Mouse (Mus musculus): ENCODE measurements around the gene Wdsub1.
"Not testable (repeated sequence)": the region's sequence is repeated elsewhere in the genome, so short reads cannot be mapped to it uniquely, and the experiment has no call there.

Wdsub1 gene

DNA sequence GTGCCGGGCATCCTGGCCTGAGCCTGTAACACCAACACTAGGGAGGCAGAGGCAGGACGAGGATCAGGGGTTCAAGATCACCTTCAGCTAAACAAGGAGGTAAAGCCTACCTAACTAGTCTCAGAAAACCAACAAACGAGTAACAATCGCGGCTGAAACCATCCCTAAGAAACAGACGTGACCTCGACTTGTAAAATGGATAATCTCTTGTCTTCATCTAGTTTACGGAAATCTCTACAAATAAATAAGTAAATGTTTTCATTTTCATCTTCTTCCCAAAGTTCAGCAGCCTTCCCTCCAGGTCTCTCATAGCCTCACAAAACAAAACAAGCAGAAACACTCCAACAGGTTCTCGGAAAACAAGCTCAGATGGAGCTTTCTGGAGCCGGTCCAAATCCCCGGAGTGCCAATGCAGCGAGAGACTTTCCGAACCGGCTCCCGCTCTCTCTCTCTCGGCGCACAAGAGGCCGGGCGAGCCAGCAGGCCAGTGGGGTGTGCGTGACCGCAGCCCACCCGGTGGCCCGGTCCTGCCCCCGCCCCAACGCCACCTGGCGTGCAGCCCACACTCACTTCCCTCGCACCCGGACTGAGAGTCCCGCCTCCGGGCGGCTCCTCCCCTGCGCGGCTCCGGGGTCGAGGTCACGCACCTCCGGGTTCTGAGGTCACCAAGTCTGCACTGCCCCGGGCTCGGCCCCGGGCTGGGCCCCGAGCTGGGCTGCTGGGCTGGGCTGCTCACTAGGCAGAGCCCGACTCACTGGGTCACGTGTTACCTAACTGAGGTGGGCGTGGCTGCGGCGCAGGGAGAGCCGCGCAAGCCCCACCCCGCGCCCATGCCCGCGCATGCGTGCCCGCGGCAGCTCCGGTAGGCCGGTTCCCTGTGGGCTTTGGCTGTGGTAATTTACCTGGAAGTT is at the start of gene Wdsub1:
TSS of gene Wdsub1 (minus strand) at position 761 of the 911 bp plus-strand sequence.
- peak; percentile 70 to 84 for DNase-seq (ENCODE audit: low read depth in 1 of 2, low spot score in 2 of 2)

DNA sequence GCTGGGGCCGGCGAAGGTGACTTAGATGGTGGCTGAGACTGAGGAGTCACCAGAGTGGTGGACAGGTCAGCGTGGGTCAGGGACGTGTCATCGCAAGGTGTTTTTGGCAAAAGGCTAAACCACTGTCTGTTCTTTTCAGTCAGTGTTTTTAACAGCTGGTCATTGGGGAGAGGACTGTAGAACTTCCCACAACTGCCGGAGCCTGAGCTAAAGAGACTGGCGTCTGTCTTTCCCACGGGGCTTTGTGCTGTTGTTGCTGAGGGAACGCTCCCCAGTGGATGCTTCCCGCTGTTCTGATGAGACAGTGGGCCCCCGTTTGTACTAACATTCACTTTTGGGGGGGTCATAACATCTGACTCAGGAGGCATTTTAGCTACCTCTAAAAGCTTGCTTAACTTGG is 31.2 kb upstream of the Wdsub1 start:
- no peak for DNase-seq (ENCODE audit: low read depth in 1 of 2, low spot score in 2 of 2)

DNA sequence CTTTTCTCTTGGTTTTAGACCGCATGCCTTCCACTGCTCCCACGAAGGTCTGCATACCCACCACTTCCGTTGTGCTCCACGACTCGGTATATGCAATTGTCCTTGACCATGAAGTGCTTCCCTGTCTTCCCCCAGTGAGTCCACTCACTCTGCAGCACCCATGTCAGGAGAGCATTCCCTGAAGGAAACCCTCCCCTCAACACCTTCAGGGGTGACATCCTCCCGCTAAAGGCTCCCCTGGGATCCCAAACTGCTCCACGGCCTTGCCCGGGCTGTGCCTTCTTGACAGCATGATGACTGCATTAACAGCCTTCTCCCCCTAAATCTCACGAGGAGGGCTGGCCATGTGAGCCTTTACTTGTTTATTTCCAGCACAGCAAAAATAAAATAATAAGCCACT is 25.7 kb upstream of the Wdsub1 start:
- DNase-seq (ENCODE audit: low read depth in 1 of 2, low spot score in 2 of 2) = no peak

DNA sequence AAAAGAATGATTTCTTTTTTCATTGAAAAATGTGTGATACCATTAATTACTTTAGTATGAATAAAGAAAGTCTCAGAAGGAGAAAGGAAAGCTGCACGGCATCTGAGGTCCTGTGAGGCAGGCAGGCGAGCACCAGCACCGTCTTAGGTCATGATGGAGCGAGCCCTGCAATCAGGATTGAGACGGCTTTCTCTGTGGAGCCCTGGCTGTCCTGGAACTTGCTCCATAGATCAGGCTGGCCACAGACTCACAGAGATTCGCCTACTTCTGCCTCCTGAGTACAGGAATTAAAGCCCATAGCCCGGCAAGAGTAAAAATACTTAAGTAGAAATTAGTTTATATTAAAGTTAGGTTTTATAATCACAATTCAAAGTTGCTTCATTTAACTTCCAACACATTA is 21.6 kb upstream of the Wdsub1 start:
- no peak for DNase-seq (ENCODE audit: low read depth in 1 of 2, low spot score in 2 of 2)

DNA sequence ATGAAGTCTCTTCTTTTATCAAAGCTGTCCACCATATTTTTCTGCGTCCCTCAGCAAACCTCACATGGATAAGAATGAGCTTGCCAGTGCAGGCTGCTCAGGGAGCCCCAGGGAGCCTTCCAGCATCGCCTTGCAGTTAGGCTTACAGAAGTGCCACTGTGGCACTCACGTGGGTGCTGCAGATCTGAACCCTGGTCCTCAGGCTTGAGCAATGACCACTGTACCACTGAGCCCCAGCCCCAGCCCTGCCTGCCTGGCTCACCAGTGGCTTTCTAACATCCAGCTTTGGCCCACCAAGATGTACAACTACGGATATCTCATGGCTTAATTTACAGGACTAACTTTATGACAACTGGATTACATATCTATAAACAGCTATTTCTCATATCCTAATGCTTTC is 16.3 kb upstream of the Wdsub1 start:
- no peak for DNase-seq (ENCODE audit: low read depth in 1 of 2, low spot score in 2 of 2)

DNA sequence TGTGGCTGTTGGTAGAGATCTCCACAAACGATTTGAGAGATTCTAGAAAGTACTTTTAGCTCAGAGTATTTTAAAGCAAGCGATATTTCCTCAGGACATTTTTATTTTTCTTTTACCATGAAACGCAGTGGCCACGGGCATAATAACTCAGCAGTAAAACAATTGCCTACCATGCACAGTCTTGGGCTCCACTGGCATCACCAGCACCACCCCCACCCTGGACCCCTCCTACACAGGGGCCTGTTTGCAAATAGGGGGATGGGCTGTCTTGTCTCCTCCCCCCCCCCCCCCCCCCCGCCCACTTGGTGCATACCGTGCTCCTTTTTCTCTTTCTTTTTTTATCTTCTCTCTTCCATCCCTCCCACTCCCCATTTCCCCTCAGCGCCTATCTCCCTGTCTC is 15.7 kb upstream of the Wdsub1 start:
- no peak for DNase-seq (ENCODE audit: low read depth in 1 of 2, low spot score in 2 of 2)

DNA sequence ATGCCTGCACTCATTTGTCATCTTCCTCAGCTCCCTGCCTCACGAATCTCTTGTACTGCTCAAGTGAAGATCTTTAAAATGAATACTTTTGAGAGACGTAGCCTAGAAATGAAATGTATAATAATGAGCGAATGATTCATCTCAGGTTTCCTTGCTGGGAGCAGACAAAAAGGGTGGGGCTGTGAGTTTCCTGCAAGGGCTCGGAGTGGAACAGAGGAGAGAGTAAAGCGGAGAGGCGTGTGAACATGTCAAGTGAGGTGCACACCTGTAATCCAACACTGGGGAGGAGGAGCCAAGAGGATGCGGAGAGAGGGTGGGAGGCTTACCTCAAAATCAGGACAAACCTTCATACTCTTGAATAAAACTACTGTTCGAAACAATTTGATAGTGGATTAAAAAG is 14.4 kb upstream of the Wdsub1 start:
- DNase-seq (ENCODE audit: low read depth in 1 of 2, low spot score in 2 of 2) = no peak

DNA sequence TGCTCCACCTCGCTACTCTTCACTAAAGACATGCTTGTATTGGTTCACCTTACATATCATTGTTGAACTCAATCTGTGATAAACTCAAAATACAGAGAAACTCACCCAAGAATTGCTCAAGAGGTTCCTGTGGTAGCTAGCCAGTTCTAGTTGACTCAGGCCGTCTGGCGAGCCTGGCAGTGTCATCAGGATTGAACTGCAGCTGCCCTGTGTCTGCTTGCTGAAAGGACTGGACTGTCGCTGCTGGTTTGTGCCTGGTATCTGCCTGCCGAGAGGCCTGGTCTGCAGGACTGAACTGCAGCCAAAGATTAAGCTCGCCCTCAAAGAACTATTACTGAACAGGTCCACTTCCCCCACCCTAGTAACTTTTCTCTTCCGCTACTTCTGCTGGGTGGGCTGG is 14.0 kb upstream of the Wdsub1 start:
- no peak for DNase-seq (ENCODE audit: low read depth in 1 of 2, low spot score in 2 of 2)

DNA sequence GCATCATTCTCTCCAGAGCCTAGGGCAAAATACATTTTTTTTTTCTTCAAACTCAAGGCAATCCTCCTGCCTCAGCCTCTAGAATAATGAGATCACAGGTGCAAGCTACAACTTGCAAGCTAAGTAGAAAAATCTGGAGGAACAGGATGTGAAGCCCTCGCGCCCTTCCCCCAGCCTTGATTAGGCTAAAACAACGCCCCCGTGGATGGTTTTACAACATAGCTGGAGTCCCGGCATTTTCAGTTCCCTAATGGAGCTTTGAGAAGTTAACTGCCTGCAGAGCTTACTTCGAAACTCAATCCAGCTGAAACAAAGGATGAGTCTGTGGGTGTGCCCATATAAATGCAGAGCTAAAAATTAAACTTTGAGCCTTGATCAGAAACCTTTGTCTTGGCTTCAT is 7.3 kb upstream of the Wdsub1 start:
- peak; percentile 12 to 24 for DNase-seq (ENCODE audit: low read depth in 1 of 2, low spot score in 2 of 2)

DNA sequence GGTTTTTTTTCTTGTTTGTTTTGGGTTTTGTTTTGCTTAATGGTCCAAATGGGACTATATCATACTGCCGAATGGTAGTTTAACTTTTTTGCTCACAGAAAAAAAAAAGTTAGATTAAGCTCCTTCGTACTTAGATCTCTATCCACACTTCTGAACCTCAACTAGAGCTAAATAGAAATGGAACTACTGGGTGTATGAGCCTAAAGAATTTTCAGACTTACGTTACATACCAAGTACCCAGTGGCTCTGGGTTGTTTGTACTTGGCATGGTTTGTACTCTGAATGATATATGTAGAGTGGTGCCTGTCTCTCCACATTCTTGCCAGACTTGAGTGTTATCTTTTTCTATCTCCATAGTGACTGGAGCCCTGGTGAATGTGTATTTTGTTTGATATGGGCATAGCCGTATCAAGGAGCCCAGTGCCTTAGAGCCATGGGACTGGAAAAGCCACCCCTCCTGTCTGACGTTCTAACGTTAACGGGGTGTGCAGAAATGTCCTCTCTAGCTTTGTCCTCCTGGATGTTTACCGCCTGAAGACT is 421 bp upstream of the Wdsub1 start:
- no peak for DNase-seq (ENCODE audit: low read depth in 1 of 2, low spot score in 2 of 2)

DNA sequence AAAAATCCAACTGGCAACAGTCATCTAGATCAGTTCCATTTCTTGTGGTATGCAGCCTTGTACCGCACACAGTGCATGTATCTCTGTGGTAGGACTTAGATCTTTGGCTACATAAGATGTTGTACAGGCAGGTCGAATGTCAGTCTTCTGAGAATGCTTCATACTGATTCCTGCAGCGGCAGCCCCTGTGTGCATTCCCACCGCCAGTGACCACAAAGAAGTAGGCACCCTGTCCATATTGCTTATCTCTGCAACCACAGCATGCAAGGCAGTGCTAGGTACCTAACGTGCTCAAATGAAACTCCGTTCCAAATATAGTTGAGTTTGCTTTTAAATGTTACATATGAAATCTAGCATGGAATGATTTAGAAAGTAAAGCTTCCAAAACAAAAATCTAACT is 987 bp downstream of the Wdsub1 start:
- no peak for DNase-seq (ENCODE audit: low read depth in 1 of 2, low spot score in 2 of 2)

DNA sequence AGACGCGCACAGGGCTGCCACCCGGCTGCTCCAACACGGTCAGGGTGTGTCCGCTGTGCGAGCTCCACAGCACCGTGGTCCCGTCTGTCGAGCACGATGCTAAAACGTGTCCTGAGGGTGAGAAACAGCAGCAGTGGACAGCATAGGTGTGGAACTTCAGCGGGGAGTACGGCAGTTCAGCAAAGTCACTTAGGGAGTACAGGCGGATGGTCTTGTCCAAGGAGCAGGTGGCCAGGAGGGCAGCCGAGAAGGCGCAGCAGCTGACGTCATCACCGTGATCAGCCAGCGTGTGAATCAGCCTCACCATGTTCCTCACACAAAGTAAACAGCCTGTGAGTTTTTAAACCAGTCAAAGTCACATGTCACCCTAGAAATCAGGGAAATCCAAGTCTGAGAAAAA is 4.2 kb downstream of the Wdsub1 start:
- no peak for DNase-seq (ENCODE audit: low read depth in 1 of 2, low spot score in 2 of 2)

DNA sequence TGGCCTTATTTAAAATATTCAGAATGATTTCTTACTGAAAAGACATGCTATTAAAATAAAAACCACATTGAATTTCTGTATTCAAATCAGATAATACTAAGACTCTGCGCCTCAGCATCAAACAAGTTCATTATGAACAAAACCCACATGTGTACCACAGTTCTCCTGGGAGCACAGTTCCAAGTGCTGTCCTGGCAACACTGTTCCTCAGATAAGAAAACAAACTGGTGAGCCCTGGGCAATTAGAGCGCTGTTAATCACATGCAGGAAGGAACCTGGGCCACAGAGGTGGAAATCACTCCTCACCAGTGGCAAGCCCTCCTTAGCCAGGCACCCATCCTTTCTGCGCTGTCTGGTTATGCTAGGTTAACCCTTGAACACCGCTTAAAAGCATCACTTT is 5.1 kb downstream of the Wdsub1 start:
- DNase-seq (ENCODE audit: low read depth in 1 of 2, low spot score in 2 of 2) = no peak

DNA sequence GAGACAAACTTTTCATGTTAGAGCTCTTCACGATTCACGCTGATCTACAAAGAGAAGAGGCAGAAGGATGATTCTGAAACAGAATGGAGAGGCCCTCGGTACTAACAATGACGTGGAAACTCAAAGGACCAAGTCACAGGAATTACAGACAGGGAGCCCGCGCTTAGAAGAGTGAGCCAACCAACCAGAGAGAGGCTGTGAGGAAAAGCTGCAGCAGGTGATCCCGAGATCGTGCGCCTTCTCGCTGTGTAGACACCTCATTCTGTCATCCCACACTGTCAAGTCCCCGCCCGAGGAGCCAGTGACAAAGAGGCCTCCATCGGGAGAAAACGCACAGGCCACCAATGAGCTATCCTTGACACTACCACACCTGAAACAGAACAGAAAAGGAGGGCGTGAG is 5.9 kb downstream of the Wdsub1 start:
- no peak for DNase-seq (ENCODE audit: low read depth in 1 of 2, low spot score in 2 of 2)

DNA sequence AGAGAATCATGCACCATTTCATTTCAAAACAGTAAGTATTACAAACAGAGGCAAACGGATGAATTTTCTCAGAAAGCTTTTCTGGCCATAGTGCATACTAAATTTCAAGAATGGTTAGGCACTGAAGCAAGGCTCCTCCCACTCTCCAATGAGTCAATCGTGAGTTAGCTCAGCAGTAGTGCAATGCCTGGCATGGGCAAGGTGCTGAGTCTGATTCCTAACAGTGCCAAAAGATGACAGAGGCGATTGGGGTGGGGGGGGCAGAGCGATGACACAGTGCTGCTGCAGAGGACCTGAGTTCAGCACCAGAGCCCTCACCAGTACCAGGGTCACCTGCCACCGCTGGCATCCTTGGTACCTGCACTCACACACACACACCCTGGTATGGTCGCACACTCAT is 11.9 kb downstream of the Wdsub1 start:
- DNase-seq (ENCODE audit: low read depth in 1 of 2, low spot score in 2 of 2) = no peak

DNA sequence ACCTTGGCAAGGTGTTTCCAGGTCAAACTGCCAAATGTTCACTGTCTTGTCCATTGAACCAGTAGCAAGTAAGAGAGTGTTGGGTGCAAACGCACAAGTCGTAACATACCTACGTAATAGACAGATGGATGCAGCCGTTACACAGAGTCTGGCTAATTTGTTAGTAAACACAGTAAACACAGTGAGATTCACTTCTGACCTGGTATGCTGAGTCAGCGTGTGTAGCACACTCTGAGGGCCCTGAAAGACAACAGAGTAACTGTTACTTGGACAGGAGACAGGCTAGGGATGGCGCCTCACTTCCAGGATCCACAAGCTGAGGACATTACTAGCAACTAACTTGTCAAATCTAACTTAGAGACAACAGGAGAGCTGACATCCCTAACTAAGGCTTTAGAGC is 19.8 kb downstream of the Wdsub1 start:
- no peak for DNase-seq (ENCODE audit: low read depth in 1 of 2, low spot score in 2 of 2)

DNA sequence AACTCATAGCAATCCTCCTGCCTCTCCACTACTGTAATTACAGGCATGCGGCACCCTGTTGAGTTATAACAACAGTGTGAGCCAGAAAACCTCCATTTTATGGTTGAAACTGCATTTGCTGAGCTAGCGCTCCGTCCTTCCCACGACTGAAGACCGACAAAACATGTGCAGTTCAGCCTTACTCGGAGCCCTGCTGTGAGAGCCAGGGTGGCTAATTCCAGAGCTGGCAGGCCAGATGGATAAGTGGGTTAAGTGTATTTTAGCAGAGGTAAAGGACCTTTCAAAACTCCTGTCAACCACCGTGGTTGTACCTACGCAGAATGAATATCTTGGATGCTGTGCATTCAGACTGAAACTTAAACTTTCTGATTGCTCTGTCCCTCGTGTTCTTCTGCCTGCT is 28.0 kb downstream of the Wdsub1 start:
- no peak for DNase-seq (ENCODE audit: low read depth in 1 of 2, low spot score in 2 of 2)

DNA sequence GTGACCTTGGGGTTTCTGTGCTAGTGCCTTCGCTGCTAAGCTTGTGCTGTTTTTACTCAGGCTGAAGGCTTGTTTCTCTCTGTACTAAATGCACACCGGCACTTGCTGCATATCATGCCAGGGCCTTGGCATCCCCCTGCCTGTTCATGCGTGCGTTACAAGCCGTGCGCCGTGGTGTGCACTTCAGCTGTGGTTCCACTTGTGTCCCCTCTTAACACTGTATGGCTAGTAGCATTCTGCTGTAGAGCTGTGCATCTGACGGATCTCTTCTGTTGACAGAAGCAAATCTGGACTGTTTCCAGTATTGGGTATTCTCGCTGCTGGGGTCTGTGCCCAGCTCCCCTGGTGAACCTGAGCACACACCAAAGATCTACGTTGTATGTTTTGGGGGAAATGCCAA is 28.8 kb downstream of the Wdsub1 start:
- DNase-seq (ENCODE audit: low read depth in 1 of 2, low spot score in 2 of 2) = no peak

DNA sequence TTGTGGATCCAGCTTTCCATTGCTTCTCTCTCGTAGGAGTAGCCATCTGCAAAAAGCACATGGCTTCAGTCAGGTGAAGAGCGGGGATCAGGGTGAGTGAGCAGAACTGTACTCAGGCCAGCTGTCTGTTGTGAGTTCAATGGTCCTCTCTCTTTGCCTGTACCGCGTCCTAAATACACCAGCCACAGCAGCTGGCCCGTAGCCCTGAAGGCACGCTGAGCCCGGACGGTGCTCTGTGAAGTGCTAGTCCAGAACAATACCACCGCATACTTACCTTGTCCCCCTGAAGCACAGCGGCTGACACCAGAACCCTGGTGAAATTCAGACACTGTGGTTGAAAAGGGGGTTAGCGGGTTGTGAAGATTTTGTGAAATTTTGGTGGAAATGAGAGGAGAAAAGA is 29.5 kb downstream of the Wdsub1 start:
- DNase-seq (ENCODE audit: low read depth in 1 of 2, low spot score in 2 of 2) = no peak

DNA sequence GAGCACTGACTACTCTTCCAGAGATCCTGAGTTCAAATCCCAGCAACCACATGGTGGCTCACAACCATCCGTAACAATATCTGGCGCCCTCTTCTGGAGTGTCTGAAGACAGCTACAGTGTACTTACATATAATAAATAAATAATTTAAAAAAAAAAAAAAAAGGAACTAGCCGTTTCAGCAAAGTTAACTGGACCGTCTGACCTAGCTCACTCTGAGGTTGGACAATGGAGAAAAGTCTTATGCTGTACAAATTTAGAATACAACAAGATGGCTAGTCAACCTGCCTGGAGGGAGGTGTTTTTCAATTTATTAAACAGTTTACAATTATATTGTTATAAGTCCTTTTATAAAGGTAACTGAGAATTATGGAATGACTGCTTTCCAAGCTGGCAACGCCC is 30.5 kb downstream of the Wdsub1 start:
- not testable (repeated sequence) for DNase-seq (ENCODE audit: low read depth in 1 of 2, low spot score in 2 of 2)

DNA sequence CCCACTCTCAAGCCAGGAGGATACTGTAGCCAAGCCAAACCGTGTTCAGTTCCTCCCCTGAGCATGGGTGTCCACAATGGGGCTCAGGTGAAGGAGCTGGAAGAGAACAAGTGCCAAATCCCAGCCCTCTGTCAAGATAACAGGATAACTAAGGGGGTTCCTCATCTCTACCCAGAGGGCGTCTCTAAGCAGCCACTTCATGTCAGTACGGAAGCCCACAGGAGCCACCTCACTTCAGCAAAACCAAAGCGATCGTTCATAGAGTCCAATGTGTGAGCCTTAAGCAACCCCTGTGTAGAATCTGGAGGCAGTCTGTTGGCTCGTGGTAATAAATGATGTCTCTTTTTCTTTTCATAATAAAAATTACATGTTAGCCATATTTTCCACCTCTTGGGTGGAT is 38.5 kb downstream of the Wdsub1 start:
- DNase-seq (ENCODE audit: low read depth in 1 of 2, low spot score in 2 of 2) = no peak

DNA sequence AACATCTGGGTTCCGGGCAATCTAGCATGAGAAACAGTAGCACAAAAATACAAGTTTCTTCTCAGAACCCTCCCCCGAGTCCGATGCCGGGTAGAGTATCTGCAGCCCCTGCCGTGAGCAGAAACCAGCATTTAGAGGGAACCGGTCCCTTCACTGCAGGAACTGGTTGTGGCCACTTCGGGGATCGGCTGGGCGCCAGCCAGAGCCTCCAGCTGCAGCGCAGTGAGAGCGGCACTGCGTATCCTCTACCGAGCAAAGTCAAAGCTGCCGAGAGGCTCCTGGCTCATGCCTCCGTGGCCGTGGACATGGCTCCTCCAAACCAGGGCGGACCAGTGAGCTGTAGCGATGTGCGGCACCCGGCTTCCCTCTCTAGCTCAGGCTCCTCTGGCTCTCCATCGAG is 39.2 kb downstream of the Wdsub1 start:
- DNase-seq (ENCODE audit: low read depth in 1 of 2, low spot score in 2 of 2) = no peak

DNA sequence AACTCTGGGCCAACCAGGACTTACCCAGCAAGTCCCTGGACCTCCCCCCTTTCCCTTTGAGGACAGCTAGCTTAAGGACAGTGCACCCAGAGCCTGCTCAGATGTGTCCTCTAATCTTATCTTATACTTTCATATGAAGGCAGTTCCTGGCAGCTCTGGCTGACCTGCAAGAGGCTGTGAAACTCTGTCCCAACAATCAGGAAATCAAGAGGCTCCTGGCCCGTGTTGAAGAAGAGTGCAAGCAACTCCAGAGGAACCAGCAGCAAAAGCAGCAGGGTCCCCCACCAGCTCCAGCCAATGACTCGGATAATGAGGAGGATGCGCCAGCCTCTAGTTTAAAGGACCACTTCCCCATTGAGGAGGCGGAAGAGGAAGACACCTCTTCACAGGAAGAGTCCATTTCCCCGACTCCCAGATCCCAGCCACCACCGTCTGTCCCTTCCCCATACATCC is 39.8 kb downstream of the Wdsub1 start:
- DNase-seq (ENCODE audit: low read depth in 1 of 2, low spot score in 2 of 2) = no peak
